Mouse (Mus musculus) liver, postnatal 0 days (tissue): ENCODE data around the gene Shisa4.

Source experiments
- CTCF ChIP-seq: sonication (generic); IDR thresholded peaks from 2 replicates; pipeline ENCODE4 v1.5.1; 2016; ENCODE audit warnings: antibody characterized with exemption, low read depth
- EP300 ChIP-seq: IDR thresholded peaks from 2 replicates; pipeline ENCODE4 v1.6.1; 2016; ENCODE audit warnings: antibody characterized with exemption, low read depth, mild to moderate bottlenecking

DNA sequence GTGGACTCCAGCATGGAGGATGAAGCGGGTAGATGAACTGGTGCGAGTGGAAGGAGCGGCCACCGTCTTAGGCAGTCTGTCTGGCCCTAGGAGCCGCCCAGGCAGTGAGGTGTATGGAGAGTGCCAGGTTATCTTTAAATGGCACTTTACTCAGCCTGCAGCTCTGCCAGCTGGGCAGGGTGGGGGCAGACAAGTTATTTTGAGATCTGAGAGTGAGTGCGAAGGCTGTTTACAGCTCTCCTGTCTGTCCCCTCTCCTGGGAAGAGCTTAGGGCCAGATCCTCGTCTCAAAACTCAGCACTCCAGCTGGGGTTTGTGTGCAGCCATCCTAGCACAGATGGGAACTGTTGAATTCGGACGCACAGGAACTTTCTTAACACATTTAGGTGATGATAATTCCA lies 3.5 kb upstream of the Shisa4 start:
- TF ChIP-seq CTCF: no peak
- no peak for TF ChIP-seq EP300
